Comparison of ENCODE assay signal across 36 mouse cellular contexts in the genomic region with DNA sequence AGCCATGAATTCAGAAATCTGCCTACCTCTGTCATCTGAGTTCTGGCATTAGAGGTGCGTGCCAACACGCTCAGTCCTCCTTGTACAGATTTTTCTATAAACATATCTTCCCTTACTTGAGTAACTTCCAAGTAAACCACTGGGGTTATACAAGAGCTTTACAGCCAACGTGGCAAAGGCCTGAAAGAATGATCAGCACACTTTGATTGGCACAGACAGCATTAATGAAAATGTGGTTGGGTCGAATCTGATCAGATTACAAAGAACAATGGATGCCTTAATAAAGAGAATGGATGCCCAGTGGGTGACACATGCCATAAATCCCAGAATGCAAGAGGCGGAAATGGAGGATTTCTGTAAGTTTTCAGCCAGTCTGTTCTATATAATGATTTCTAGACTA. TPM values are rescaled to one million over a fixed set of nuclear protein-coding genes. Genes with fewer than 3 reads are reported as not detected.
"Had no signal": no experiment of that assay in that cellular context is flagged by ENCODE, and none has a peak within 500 bp of the region (broad histone marks: within the 10 kb centered on the region; RNA-seq: fewer than 3 reads in every experiment).

No protein-coding gene starts in this region.

- H3K27ac ChIP-seq: gastrocnemius, adult 2 months; heart, adult 2 months; heart, embryonic 13.5 days; heart, embryonic 15.5 days; hindbrain, embryonic 13.5 days; hindbrain, embryonic 15.5 days; hindbrain, postnatal 0 days; layer of hippocampus, adult 2 months; left cerebral cortex, adult 2 months; limb, embryonic 10.5 days; limb, embryonic 12.5 days; liver, embryonic 13.5 days had no signal

- DNase-seq: gastrocnemius, adult 2 months; gastrocnemius, postnatal 10 days; gastrocnemius, postnatal 25 days; heart, adult 2 months; heart, postnatal 14 days; heart, postnatal 36 days; kidney, adult 11 months; kidney, adult 2 months; kidney, postnatal 10 days; kidney, postnatal 25 days; kidney, postnatal 4 days; liver; liver, embryonic 13.5 days had no signal

- H3K4me1 ChIP-seq: limb, embryonic 10.5 days; limb, embryonic 12.5 days; liver, embryonic 13.5 days had no signal

- H3K4me3 ChIP-seq: gastrocnemius, adult 2 months; heart, adult 2 months; heart, embryonic 13.5 days; heart, embryonic 15.5 days; hindbrain, embryonic 13.5 days; hindbrain, embryonic 15.5 days; layer of hippocampus, adult 2 months; left cerebral cortex, adult 2 months; limb, embryonic 10.5 days; limb, embryonic 12.5 days; liver, embryonic 13.5 days had no signal

- H3K36me3 ChIP-seq: heart, embryonic 13.5 days; heart, embryonic 15.5 days; hindbrain, embryonic 13.5 days; hindbrain, embryonic 15.5 days; limb, embryonic 10.5 days; limb, embryonic 12.5 days; liver, embryonic 13.5 days had no signal

- H3K9me3 ChIP-seq: heart, embryonic 13.5 days; heart, embryonic 15.5 days; hindbrain, embryonic 13.5 days; hindbrain, embryonic 15.5 days; limb, embryonic 10.5 days; limb, embryonic 12.5 days; liver, embryonic 13.5 days had no signal

- H3K4me2 ChIP-seq: heart, embryonic 11.5 days; heart, embryonic 13.5 days; heart, embryonic 15.5 days; hindbrain, embryonic 13.5 days; hindbrain, embryonic 15.5 days; limb, embryonic 12.5 days; liver, embryonic 11.5 days; liver, embryonic 13.5 days had no signal

- H3K9ac ChIP-seq: heart, embryonic 13.5 days; heart, embryonic 15.5 days; hindbrain, embryonic 13.5 days; hindbrain, embryonic 15.5 days; limb, embryonic 12.5 days; liver, embryonic 13.5 days had no signal

- H3K27me3 ChIP-seq: hindbrain, embryonic 13.5 days; hindbrain, embryonic 15.5 days had no signal

- ATAC-seq: hindbrain, postnatal 0 days; intestine, embryonic 16.5 days had no signal

RNA-seq across cellular contexts. Expression of gene Lrrc36, which starts 22.8 kb away (rescaled TPM):
- polyA plus RNA-seq: heart, embryonic 11.5 days; kidney, embryonic 14.5 days; limb, embryonic 10.5 days had no signal

RNA-seq across cellular contexts. Expression of gene Kctd19, which starts 22.9 kb away (rescaled TPM):
- total RNA-seq: gastrocnemius, postnatal 25 days; gastrocnemius, postnatal 4 days; heart, postnatal 14 days; hematopoietic stem cell, adult 5-6 weeks; layer of hippocampus, adult 2 months; layer of hippocampus, postnatal 10 days; layer of hippocampus, postnatal 25 days; left cerebral cortex, adult 2 months; left cerebral cortex, postnatal 14 days; left cerebral cortex, postnatal 36 days had no signal
- polyA plus RNA-seq: heart, embryonic 11.5 days; heart, embryonic 13.5 days; heart, postnatal 0 days; hindbrain, embryonic 11.5 days; hindbrain, embryonic 13.5 days; hindbrain, embryonic 15.5 days; intestine, embryonic 14.5 days; intestine, embryonic 16.5 days; kidney, embryonic 14.5 days; kidney, embryonic 16.5 days; limb, embryonic 10.5 days; limb, embryonic 12.5 days; liver, embryonic 11.5 days; liver, embryonic 13.5 days had no signal

RNA-seq across cellular contexts. Expression of gene Tppp3, which starts 35.1 kb away (rescaled TPM):
- total RNA-seq: hematopoietic stem cell, adult 5-6 weeks had no signal
